Mouse (Mus musculus): ENCODE measurements around the gene Fstl5. TPM values are rescaled to one million over a fixed set of nuclear protein-coding genes. Genes with fewer than 3 reads are reported as not detected.

Fstl5 gene
- total RNA-seq, 1 experiment = 0.13 TPM

DNA sequence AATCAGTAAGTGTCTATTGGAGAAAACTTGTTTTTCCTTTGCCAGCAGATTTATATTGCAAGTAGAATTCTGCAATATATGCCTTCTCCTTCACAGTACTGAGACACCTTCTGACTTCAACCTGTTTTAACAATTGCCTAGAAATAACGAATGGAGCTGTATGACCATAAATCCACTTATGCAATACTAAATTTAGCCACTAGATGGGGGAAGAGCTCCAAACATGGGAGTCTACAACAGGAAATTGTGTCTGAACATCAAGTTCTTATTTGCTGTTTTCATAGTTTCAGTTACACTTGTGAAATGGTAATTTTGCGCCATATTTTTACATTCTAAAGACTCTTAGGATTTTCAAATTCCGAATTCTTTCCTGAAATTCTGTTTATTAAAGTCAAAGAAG is 6.2 kb upstream of the Fstl5 start:
- H3K36me3 ChIP-seq (ENCODE audit: control insufficient read depth, insufficient read depth, low read length, poor library complexity, severe bottlenecking) = no peaks in the 10 kb centered on the region
- peak; percentile 62 for DNase-seq (ENCODE audit: low read depth, low spot score)
- H3K4me1 ChIP-seq (ENCODE audit: control insufficient read depth in 2 of 2, insufficient read depth in 2 of 2, low read length in 2 of 2, poor library complexity in 1 of 2) = no peaks in the 10 kb centered on the region
- in situ Hi-C loops (cut with MboI; ENCODE audit: low sequenced_read_pairs in 2 of 2, unreplicated experiment in 2 of 2) = loop anchor here in 1 of 2 experiments (25.0 kb wide), 1 partner anchor 1144 kb away; no protein-coding TSS in a partner anchor
- H3K9ac ChIP-seq (ENCODE audit: insufficient read depth, low read depth, low read length, poor library complexity, severe bottlenecking) = no peak overlapping the region
- no peaks in the 10 kb centered on the region for H3K9me3 ChIP-seq (ENCODE audit: control insufficient read depth, insufficient read depth, low read depth, low read length)
- no peak overlapping the region for H3K27ac ChIP-seq (ENCODE audit: insufficient read depth, low read depth, low read length, poor library complexity, severe bottlenecking)
- TF ChIP-seq CHD2 (IDR thresholded peaks at IDR 0.05; ENCODE audit: low read depth, low read length) (no peak), ZC3H11A (IDR thresholded peaks at IDR 0.05; ENCODE audit: borderline replicate concordance, low read depth, low read length) (peak; percentile 90)
- no peak overlapping the region for H3K4me3 ChIP-seq (ENCODE audit: insufficient read depth in 1 of 2, low read depth in 1 of 2, low read length in 2 of 2, poor library complexity in 1 of 2, severe bottlenecking in 1 of 2)

DNA sequence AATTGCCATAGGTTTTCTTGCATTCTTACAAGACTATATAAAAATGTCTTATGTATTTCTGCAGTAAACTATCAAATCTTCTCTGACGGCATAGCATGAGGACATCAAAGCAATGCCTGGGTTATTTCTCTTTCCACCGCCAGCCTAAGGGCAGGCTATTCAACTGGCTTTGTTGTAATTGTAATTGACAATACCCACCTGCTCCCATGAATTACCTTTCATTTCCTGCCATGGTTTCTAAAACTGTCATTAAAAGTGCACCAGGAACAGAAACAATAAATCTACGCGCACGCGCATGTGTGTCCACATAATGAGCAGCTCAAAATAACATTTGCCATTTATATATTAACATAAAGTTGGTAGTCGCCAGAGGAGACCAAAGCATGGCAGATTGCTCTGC is 1.2 kb upstream of the Fstl5 start:
- H3K9me3 ChIP-seq (ENCODE audit: control insufficient read depth, insufficient read depth, low read depth, low read length) = no peaks in the 10 kb centered on the region
- no peak overlapping the region for H3K27ac ChIP-seq (ENCODE audit: insufficient read depth, low read depth, low read length, poor library complexity, severe bottlenecking)
- H3K4me3 ChIP-seq (ENCODE audit: insufficient read depth in 1 of 2, low read depth in 1 of 2, low read length in 2 of 2, poor library complexity in 1 of 2, severe bottlenecking in 1 of 2) = no peak overlapping the region
- in situ Hi-C loops (cut with MboI; ENCODE audit: low sequenced_read_pairs in 2 of 2, unreplicated experiment in 2 of 2) = loop anchor here in 1 of 2 experiments (25.0 kb wide), 1 partner anchor 1139 kb away; no protein-coding TSS in a partner anchor
- no peak for TF ChIP-seq HCFC1 (IDR thresholded peaks at IDR 0.05; ENCODE audit: borderline replicate concordance, insufficient read depth, low read length)
- no peak for TF ChIP-seq ZNF384 (IDR thresholded peaks at IDR 0.05; ENCODE audit: low read depth, low read length)
- no peak for TF ChIP-seq MAFK (IDR thresholded peaks at IDR 0.05; ENCODE audit: insufficient read depth, low read depth, low read length)
- no peak for TF ChIP-seq ZC3H11A (IDR thresholded peaks at IDR 0.05; ENCODE audit: borderline replicate concordance, low read depth, low read length)
- TF ChIP-seq CHD2 (IDR thresholded peaks at IDR 0.05; ENCODE audit: low read depth, low read length) = no peak
- H3K9ac ChIP-seq (ENCODE audit: insufficient read depth, low read depth, low read length, poor library complexity, severe bottlenecking) = no peak overlapping the region
- no peaks in the 10 kb centered on the region for H3K4me1 ChIP-seq (ENCODE audit: control insufficient read depth in 2 of 2, insufficient read depth in 2 of 2, low read length in 2 of 2, poor library complexity in 1 of 2)
- no peak for DNase-seq (ENCODE audit: low read depth, low spot score)
- H3K36me3 ChIP-seq (ENCODE audit: control insufficient read depth, insufficient read depth, low read length, poor library complexity, severe bottlenecking) = no peaks in the 10 kb centered on the region

- Histone ChIP-seq H3K9ac (ENCODE audit: insufficient read depth, low read depth, low read length, poor library complexity, severe bottlenecking) (no peak overlapping the region), H3K9me3 (ENCODE audit: control insufficient read depth, insufficient read depth, low read depth, low read length) (no peaks in the 10 kb centered on the region), H3K36me3 (ENCODE audit: control insufficient read depth, insufficient read depth, low read length, poor library complexity, severe bottlenecking) (no peaks in the 10 kb centered on the region), H3K4me1 (ENCODE audit: control insufficient read depth in 2 of 2, insufficient read depth in 2 of 2, low read length in 2 of 2, poor library complexity in 1 of 2) (no peaks in the 10 kb centered on the region), H3K27ac (ENCODE audit: insufficient read depth, low read depth, low read length, poor library complexity, severe bottlenecking) (no peak overlapping the region), H3K4me3 (ENCODE audit: insufficient read depth in 1 of 2, low read depth in 1 of 2, low read length in 2 of 2, poor library complexity in 1 of 2, severe bottlenecking in 1 of 2) (no peak overlapping the region)
- no peak for DNase-seq (ENCODE audit: low read depth, low spot score)
- no peak for TF ChIP-seq ZNF384 (IDR thresholded peaks at IDR 0.05; ENCODE audit: low read depth, low read length)
- no peak for TF ChIP-seq ZC3H11A (IDR thresholded peaks at IDR 0.05; ENCODE audit: borderline replicate concordance, low read depth, low read length)
- TF ChIP-seq CHD2 (IDR thresholded peaks at IDR 0.05; ENCODE audit: low read depth, low read length) = no peak
- TF ChIP-seq HCFC1 (IDR thresholded peaks at IDR 0.05; ENCODE audit: borderline replicate concordance, insufficient read depth, low read length) = no peak
- no peak for TF ChIP-seq MAFK (IDR thresholded peaks at IDR 0.05; ENCODE audit: insufficient read depth, low read depth, low read length)
- in situ Hi-C loops (cut with MboI; ENCODE audit: low sequenced_read_pairs in 2 of 2, unreplicated experiment in 2 of 2) = no loop called here
These were observed 66.4 kb downstream of the Fstl5 start for GRCm38 (mm10) chr3:76140445-76140844.

DNA sequence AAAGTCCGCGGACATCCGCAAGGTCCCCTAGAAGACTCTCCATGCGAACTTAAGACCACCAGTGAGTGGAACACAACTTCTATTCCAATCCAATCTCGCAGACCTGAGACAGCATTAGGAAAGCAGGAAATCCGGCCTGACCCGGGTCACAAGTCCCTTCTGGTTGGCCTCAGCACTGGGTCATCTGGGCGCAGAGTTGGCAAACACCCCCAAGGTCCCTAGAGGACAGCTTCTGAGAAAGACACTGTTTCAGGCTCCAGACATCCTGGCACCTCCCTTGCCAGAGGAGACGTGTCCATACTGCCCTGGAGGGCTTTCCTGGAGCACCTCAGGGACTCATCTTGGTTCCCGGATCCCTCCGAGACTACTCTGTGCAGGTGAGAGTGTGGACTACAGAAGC is 73.8 kb downstream of the Fstl5 start:
- no peak overlapping the region for H3K9ac ChIP-seq (ENCODE audit: insufficient read depth, low read depth, low read length, poor library complexity, severe bottlenecking)
- no peak for DNase-seq (ENCODE audit: low read depth, low spot score)
- no peak for TF ChIP-seq ZC3H11A (IDR thresholded peaks at IDR 0.05; ENCODE audit: borderline replicate concordance, low read depth, low read length)
- no peak for TF ChIP-seq ZNF384 (IDR thresholded peaks at IDR 0.05; ENCODE audit: low read depth, low read length)
- TF ChIP-seq HCFC1 (IDR thresholded peaks at IDR 0.05; ENCODE audit: borderline replicate concordance, insufficient read depth, low read length) = no peak
- no peak for TF ChIP-seq CHD2 (IDR thresholded peaks at IDR 0.05; ENCODE audit: low read depth, low read length)
- no peak for TF ChIP-seq MAFK (IDR thresholded peaks at IDR 0.05; ENCODE audit: insufficient read depth, low read depth, low read length)
- no peaks in the 10 kb centered on the region for H3K4me1 ChIP-seq (ENCODE audit: control insufficient read depth in 2 of 2, insufficient read depth in 2 of 2, low read length in 2 of 2, poor library complexity in 1 of 2)
- H3K36me3 ChIP-seq (ENCODE audit: control insufficient read depth, insufficient read depth, low read length, poor library complexity, severe bottlenecking) = no peaks in the 10 kb centered on the region
- in situ Hi-C loops (cut with MboI; ENCODE audit: low sequenced_read_pairs in 2 of 2, unreplicated experiment in 2 of 2) = no loop called here
- H3K9me3 ChIP-seq (ENCODE audit: control insufficient read depth, insufficient read depth, low read depth, low read length) = no peaks in the 10 kb centered on the region
- H3K4me3 ChIP-seq (ENCODE audit: insufficient read depth in 1 of 2, low read depth in 1 of 2, low read length in 2 of 2, poor library complexity in 1 of 2, severe bottlenecking in 1 of 2) = no peak overlapping the region
- no peak overlapping the region for H3K27ac ChIP-seq (ENCODE audit: insufficient read depth, low read depth, low read length, poor library complexity, severe bottlenecking)

- Histone ChIP-seq H3K9me3 (ENCODE audit: control insufficient read depth, insufficient read depth, low read depth, low read length) (no peaks in the 10 kb centered on the region), H3K4me1 (ENCODE audit: control insufficient read depth in 2 of 2, insufficient read depth in 2 of 2, low read length in 2 of 2, poor library complexity in 1 of 2) (no peaks in the 10 kb centered on the region), H3K27ac (ENCODE audit: insufficient read depth, low read depth, low read length, poor library complexity, severe bottlenecking) (no peak overlapping the region), H3K4me3 (ENCODE audit: insufficient read depth in 1 of 2, low read depth in 1 of 2, low read length in 2 of 2, poor library complexity in 1 of 2, severe bottlenecking in 1 of 2) (no peak overlapping the region), H3K36me3 (ENCODE audit: control insufficient read depth, insufficient read depth, low read length, poor library complexity, severe bottlenecking) (no peaks in the 10 kb centered on the region), H3K9ac (ENCODE audit: insufficient read depth, low read depth, low read length, poor library complexity, severe bottlenecking) (no peak overlapping the region)
- in situ Hi-C loops (cut with MboI; ENCODE audit: low sequenced_read_pairs in 2 of 2, unreplicated experiment in 2 of 2) = no loop called here
- no peak for DNase-seq (ENCODE audit: low read depth, low spot score)
- TF ChIP-seq MAFK (IDR thresholded peaks at IDR 0.05; ENCODE audit: insufficient read depth, low read depth, low read length) (no peak), ZNF384 (IDR thresholded peaks at IDR 0.05; ENCODE audit: low read depth, low read length) (no peak), CHD2 (IDR thresholded peaks at IDR 0.05; ENCODE audit: low read depth, low read length) (no peak), ZC3H11A (IDR thresholded peaks at IDR 0.05; ENCODE audit: borderline replicate concordance, low read depth, low read length) (no peak), HCFC1 (IDR thresholded peaks at IDR 0.05; ENCODE audit: borderline replicate concordance, insufficient read depth, low read length) (no peak)
These were observed 164.8 kb downstream of the Fstl5 start for GRCm38 (mm10) chr3:76238834-76239233.

Measured in ES-E14 (cell line).